Mouse (Mus musculus): Measurements from ENCODE around the gene Orc3.

- TF ChIP-seq POLR2A (IDR thresholded peaks at IDR 0.05; ENCODE audit: low read depth, low read length) (no peak), CTCF (IDR thresholded peaks at IDR 0.05; ENCODE audit: borderline replicate concordance, insufficient read depth, low read length) (no peak)
Observed at GRCm38 (mm10) chr4:34603123-34603522, 11.6 kb downstream of the Orc3 start.

All from embryonic fibroblast, embryonic 13.5 days (primary cell).